Mouse (Mus musculus): ENCODE measurements around the gene Tnni1. TPM values are rescaled to one million over a fixed set of nuclear protein-coding genes. Genes with fewer than 3 reads are reported as not detected.

The Tnni1 gene
- total RNA-seq, 2 experiments from 2014 or later = 0.99 to 1.1 TPM

- no peak for DNase-seq (ENCODE audit: extremely low spot score in 1 of 2, low spot score in 2 of 2)
- intact Hi-C loops (cut with DNase I) = no loop called here
These were observed 76.8 kb downstream of the Tnni1 start for GRCm38 (mm10) chr1:135856070-135856469.

- intact Hi-C loops (cut with DNase I) = no loop called here
- DNase-seq (ENCODE audit: extremely low spot score in 1 of 2, low spot score in 2 of 2) = no peak
These were observed 78.0 kb downstream of the Tnni1 start for GRCm38 (mm10) chr1:135857137-135857775.

- intact Hi-C loops (cut with DNase I) = no loop called here
- no peak for DNase-seq (ENCODE audit: extremely low spot score in 1 of 2, low spot score in 2 of 2)
These were observed 79.3 kb downstream of the Tnni1 start for GRCm38 (mm10) chr1:135858533-135858932.

Other genes starting within 250 kb of the Tnni1 start
- gene Nav1, start 172.1 kb upstream of the Tnni1 start, total RNA-seq (2021) = 100 to 1,000 TPM; 227 to 238 TPM
- 10 to 100 TPM; 67.3 to 85.0 TPM for gene Csrp1, start 59.4 kb upstream of the Tnni1 start, total RNA-seq (2021)
- 10 to 100 TPM; 11.5 to 11.6 TPM for gene Phlda3, start 13.3 kb upstream of the Tnni1 start, total RNA-seq (2021)
- gene Lad1, start 39.2 kb downstream of the Tnni1 start, total RNA-seq (2021) = under 1 TPM; 0.75 to 0.91 TPM
- gene Tnnt2, start 56.9 kb downstream of the Tnni1 start, total RNA-seq (2021) = 1 to 10 TPM; 2.0 to 3.3 TPM
- under 1 TPM; 0.16 to 0.19 TPM for gene Pkp1, start 139.8 kb downstream of the Tnni1 start, total RNA-seq (2021)
- under 1 TPM; 0.41 to 0.73 TPM for gene Igfn1, start 226.9 kb downstream of the Tnni1 start, total RNA-seq (2021)
- gene Tmem9, start 228.7 kb downstream of the Tnni1 start, total RNA-seq (2021) = 10 to 100 TPM; 81.3 to 84.0 TPM